Mouse (Mus musculus) heart, postnatal 36 days (tissue): ENCODE results near the gene Pawr. TPM values are rescaled to one million over a fixed set of nuclear protein-coding genes. Genes with fewer than 3 reads are reported as not detected.
A peak's percentile ranks its signal among the peaks of the same experiment; 100 is the strongest.

Experiments used
- DNase-seq, 2 experiments: peaks; one replicate each; pipeline ENCODE4 v3.0.0; 2021 to 2022
- intact Hi-C: fragments of 180-260 bp; cut with DNase I; formaldehyde crosslinking; loops from one replicate; pipeline ENCODE4 v1.15.1; 2025
- total RNA-seq, 2 experiments: library from RNA; stranded (reverse); gene quantifications; 2 replicates each; pipeline ENCODE4 v1.2.3; 2021

The Pawr gene
- total RNA-seq = 1 to 10 TPM; 3.2 to 3.5 TPM

DNA sequence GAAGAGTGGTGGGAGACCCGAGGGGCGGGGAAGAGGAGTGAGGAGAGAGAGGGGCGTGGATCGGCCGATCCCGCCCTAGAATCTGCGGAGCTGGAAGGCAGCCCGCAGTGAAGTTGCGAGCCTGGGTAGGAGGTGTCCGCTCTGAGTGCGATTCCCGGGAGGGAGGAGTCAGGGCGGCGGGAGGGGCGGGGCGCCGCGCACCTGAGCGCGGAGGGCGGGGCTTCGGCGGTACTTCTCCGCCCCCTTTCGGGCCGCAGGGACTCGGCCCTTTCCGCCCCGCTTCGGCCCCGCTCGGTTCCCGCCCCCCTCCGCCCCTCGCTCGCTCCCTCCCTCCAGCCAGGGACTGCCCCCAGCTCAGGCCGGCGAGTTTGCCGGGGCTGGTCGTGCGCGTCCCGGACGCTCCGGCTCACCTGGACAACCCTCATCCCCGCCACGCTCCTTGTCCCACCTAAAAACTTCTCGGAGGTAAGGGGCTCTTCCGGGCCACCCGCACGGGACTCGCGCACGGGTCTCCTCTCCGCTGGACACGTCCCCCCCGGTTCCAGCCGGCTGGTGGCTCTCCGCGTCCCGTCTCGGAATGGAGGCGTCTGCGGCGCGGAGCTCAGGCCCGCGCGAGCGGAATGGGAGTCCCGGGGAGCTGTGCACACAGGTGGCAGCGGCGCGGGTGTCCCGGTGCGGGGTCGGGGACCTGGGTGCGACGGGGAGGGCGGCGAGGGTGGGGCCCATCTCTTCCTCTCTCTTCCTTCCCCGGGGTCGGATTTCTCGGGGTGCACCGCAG, at the start of gene Pawr:
Gene Pawr, plus strand, starts transcription at position 338 of the 778 bp plus-strand sequence.
- intact Hi-C loops = loop anchor here (2.0 kb wide), 2 partner anchors 31 to 115 kb away; no protein-coding TSS in a partner anchor
- DNase-seq = peak; percentile 62 to 66

DNA sequence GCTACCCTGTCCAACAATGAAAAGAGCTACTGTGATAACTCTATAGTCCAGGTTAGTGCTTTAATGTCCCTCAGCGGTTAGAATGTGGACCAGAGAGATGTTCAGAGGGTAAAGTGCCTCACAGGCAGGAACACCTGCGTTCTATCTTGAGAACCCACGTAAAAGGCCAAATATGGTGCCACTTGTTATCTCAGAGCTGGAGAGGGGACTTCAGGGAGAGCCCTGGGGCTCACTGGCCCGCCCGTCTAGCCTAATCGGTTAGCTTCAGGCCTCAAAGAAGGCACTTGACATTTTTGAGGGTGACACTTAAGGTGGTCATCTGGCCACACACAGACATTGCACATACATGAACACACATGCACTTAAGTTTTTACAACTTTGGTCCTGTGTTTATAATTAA, 49.6 kb upstream of the Pawr start:
- DNase-seq = no peak
- intact Hi-C loops = no loop called here

DNA sequence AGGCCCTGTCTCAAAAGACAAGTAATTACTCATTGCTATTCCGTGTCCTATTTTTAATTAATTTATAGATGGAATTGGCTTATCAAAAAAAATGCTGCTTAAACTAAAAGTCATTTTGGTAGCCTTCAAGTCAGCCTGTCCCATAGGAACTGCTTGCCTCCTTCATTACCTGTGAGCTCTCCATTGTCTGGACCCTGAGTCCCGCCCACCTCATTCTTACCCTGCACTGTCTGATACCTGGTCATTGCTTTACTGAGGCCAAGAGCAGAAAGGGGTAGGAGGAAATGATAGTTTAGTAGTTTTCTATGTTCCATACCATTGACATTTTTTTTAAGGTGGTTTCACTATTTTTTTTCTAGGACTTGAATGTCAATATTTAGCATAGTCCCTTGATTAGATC, 48.5 kb upstream of the Pawr start:
- intact Hi-C loops = no loop called here
- no peak for DNase-seq

DNA sequence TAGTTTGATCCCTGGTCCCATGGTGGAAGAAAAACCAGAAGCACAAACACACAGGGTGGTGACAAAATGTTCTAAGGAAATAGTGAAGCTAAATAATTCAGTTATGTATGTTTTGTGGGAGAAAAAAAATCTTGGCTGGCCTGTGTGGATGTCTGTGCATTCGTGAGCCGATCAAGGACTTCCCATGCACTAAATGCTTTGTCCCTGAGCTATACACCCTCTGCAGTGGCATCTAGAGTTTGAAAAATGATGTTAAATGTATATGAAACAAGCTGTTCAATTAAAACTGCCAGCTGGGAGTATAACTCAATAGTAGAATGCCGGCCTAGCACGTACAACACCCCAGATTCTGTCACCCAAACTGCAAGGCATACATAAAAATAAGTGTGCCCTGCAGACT, 48.1 kb upstream of the Pawr start:
- no peak for DNase-seq
- intact Hi-C loops = no loop called here

DNA sequence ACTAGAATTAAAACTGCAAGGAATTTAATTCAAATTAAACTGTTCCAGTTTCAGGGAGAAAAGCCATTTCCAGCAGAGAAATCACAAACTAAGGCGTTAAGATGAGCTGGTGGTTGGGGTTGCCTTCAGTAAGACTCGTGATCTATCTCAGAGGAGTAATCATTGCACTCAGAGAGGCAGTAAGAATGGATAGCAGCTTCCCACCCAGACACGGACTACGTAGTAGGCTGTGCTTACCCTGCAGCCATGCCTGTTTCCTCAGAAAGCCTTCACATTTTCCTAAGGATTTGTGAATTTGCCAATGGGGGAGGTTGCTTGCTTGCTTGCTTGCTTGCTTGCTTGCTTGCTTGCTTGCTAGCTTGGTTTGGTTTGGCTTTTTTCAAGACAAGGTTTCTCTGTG, 47.5 kb upstream of the Pawr start:
- intact Hi-C loops = no loop called here
- DNase-seq = no peak

DNA sequence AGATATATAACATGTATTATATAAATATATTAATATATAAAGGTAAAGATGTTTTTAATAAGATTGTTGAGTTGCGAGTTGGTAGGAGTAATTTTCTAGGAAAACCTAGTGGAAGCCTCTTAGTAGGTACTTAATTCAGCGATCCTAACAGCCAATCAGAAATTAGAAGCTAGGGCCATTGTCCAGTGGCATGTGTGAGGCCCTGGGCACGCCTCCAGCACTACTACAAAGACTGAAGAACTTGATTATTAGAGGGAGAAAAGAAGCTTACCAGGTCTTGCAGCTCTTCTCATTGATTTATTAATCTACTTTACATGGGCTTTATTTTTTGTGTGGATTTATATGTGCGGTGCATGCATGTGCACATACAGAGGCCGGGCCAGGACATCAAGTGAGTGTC, 46.9 kb upstream of the Pawr start:
- DNase-seq = no peak
- intact Hi-C loops = no loop called here

DNA sequence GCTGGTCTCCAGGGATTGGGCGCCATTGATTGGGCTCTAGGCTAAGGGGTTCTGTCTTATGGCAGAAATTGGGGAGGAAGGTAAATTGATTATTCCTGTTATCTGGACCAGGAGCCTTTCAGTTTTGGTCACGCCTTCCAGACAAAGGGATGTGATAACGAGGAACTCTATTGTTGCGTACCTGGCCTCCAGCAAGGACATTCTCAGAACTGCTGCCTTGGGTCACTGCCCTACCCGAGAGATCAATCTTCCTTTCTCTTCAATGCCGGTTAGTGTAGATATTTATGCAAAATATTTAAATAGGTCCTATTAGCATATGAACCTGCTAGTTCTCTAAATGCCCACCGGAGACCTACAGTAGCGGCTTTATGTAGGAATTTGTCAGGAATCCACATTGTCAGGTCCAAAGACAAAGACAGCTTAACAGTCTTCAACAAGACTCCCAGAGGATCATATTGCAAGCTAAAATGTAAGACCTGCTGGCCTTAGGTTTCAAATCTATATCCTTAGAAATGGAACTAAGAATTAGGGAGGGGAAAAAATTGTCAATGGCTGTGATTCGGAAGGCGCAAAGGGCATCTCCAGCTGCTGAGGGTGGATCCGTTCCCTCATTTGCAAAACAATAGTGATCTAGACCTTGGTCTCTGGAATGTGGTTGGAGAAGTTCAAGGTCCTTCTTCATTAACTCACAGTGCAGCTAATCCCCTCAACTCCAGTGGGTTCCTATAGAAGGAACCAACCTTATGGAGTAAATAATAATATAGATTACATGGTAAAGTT, 45.1 kb upstream of the Pawr start:
- no peak for DNase-seq
- intact Hi-C loops = no loop called here

DNA sequence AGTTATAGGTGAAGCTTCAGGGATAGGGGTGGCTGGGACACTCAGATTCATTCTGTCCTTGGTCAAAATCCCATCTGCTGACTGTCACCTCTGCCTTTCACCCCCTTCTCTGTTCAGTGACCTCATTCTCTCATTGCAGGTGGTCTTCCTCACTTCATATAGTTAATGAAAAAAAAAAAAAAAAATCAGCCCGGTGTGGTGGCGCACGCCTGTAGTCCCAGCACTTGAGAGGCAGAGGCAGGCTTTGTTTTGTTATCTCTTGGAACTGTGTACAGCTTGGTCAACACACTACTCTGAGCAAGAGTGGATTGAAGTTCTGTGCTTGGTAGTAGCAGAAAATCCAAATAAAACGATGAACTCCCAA, 44.5 kb upstream of the Pawr start:
- intact Hi-C loops = no loop called here

DNA sequence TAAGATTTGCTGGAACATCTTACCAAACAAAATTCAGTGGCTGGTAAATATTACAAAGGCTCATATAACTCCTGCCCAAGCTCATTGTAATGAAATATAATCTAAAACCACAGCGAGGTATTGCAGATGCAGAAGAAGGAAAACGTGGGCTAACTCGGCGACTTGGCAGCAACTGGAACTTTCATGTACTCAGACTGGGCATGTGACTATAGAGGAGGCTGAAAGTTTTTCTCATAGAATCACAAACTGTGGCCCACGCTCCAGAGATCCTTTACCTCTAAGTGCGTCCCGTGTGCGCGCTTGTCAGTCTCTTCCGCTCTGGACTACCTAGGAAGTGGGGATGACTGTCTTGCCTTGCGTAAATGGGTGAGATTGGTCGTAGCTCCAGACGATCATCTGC, 41.9 kb upstream of the Pawr start:
- intact Hi-C loops = no loop called here
- no peak for DNase-seq

More for the DNA sequence above, 44.5 kb upstream of the Pawr start:
- no peak for DNase-seq

DNA sequence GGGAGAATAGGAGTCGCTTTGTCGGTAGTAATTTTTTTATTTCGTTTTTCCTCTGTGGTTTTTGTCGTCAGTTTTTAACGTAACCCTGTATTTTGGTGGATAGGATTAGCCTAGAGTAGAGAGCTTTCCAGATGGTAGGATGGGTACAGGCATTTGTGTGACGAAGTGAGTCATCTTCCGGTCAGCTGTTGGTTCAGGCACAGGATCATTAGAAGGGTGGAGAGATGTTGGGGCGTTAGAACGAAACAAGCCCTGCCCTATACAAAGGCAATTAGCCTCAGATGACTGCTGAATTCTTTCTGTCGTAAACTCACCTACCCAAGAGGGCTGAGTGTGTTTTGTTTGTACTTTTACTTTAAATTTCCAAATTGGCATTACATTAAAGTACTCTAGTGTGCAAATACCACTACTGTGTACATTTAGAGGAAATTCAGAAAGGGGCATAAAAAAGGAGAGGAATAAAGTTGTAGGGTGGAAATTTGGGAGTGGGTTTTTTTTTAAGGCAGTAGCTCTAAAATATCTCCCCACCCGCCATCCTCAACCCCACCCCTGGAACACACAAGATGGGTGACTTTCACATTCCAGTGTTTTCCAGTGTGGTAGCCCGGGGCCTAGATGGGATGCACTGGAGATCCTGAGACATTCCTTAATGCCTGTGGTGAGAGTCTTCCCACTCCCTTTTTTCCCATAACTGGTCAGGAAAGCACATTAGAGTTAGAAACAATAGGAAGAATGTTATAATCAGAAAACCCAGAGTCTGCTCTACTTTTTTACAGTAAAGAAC, 40.0 kb upstream of the Pawr start:
- no peak for DNase-seq
- intact Hi-C loops = no loop called here

DNA sequence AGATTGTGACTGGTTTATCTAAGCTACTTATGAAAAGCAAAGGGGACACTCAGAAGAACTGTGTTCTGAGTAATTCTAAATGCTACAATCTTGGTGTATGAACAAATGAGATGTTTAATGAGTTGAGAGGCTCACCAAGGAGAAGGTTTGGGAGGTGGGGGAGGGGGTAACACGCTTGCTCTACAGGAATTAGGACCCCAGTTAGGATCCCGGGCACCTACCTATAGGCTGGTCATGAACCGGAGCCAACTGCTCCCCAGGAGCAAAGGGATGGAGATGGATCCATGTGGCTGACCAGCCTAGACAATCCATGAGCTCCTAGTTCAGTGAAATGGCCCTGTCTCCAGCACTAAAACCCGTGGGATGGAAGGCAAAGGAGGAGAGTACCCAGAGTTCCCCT, 39.3 kb upstream of the Pawr start:
- intact Hi-C loops = no loop called here
- DNase-seq = no peak

DNA sequence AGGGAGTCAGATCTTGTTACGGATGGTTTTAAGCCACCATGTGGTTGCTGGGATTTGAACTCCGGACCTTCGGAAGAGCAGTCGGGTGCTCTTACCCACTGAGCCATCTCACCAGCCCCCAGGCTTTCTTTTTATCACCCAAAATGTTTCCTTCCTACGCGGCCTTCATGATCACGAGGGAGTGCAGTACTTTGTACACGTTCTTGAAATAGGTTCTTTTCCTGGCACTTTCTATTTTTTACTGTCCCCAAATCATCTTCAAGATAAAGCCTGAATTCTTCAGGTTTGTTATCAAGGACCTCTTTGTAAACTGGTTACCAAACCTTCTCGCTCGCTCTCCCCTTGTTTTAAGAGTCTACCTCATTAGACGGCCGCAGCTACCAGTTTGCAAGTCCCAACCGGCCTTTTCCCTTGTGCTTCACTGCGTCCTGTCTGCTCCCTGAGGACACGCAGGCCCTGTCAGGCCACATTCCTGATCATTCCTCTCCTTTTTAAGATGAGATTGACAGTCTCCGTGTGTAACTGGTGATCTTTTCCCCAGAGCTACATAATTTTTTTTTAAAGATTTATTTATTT, 38.2 kb upstream of the Pawr start:
- DNase-seq = no peak
- intact Hi-C loops = no loop called here

DNA sequence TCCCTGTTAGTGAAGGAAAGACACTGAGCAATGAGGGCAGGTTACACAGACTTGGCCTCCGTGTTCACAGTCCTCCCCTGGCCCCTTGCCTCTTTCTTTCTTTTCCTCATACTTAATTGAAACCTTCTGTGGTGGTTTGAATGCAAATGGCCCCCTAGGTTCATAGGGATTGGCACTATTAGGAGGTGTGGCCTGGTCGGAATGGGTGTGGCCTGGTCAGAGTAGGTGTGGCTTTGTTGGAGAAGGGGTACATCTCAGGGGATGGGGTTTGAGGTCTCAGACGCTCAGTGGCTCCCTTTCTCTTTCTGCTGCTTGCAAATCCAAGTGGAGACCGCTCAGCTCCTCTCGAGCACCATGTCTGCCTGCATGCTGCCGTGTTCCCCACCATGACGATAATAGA, 37.2 kb upstream of the Pawr start:
- DNase-seq = no peak
- intact Hi-C loops = no loop called here

DNA sequence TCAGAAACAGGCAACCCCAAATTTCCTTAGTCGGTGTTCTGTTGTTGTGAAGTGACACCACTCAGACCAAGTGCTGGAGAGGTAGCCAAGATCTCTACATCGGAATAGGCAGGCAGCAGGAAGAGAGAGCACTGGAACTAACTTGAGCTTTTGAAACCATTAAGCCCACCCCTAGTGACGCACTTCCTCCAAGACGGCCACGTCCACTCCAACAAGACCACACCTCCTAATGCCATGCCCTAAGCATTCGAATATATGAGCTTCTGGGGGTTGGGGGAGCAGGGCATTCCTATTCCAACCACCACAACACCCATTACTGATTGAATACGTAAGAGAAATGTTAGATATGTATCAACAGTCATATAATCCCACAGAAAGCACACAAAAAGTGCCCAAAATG, 35.5 kb upstream of the Pawr start:
- DNase-seq = no peak
- intact Hi-C loops = no loop called here

DNA sequence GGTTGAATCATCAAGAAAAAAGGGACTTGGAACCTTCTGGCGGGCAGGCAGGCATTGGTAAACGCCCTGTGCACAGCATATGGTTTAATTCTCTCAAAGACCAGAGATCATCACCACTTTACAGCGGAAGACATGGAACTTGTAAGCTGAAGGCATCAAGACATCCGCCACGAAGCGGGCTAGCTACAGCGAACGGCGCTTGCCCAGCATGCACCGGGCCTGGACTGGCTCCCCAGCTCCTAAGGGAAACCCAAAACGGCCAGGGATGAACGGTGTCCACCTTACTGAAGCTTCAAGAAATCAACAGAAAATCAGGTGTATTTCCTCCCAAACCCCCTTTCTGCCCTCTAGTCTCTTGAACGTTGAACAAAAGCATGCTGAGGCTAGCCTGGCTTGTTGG, 33.7 kb upstream of the Pawr start:
- intact Hi-C loops = no loop called here
- no peak for DNase-seq

DNA sequence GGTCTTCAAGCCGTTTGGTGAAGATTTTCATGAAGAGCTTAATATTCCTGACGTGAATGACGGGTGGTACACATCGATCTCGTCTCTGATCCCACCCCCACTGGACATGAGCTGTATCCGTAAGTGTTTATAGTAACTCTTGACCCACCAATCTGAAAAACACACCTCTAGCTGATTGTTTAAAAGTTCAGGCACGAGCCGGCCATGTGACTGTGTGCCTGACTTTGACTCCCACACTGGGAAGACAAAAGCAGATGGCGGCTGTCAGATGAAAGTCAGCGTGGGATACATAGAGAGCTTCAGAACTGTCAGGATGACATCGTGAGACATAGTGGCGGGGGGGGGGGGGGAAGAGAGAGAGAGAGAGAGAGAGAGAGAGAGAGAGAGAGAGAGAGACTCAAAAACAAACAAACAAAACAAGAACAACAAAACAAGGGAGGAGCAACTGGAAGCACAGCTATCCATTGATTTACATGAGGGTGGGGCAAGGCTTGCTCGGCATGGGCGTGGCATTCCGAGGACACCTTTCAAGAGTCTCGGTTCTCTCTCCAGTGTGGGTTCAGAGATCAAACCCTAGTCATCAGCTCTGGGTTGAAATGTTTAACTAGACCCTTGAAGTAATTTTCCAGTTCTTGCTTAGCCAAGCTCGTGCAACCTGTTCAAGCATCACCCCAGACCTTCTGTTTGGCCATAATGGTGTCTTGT, 32.9 kb upstream of the Pawr start:
- intact Hi-C loops = loop anchor here (1.0 kb wide), 1 partner anchor 238 kb away; no protein-coding TSS in a partner anchor
- DNase-seq = no peak

DNA sequence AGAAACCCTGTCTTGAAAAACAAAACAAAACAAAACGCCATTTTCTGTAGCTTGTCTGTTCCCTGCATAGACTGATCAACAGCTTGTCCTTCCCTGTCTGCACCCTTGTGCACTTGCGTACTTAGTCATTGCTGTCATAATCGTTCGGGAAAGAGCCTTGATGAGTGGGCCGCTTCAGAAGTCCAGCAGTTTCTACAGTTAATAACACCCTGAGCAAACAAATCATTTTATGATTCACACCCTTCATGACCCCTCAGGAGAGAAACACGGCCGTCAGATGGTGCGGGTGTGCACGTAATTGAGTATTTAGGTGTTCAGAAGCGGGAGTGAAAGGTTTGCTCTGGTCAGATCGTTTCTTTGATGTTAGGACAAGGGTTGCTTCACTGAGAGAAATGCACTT, 32.1 kb upstream of the Pawr start:
- no peak for DNase-seq
- intact Hi-C loops = loop anchor here (1.0 to 5.0 kb wide), 5 partner anchors 33 to 443 kb away; partner anchors contain the start of gene Pawr

DNA sequence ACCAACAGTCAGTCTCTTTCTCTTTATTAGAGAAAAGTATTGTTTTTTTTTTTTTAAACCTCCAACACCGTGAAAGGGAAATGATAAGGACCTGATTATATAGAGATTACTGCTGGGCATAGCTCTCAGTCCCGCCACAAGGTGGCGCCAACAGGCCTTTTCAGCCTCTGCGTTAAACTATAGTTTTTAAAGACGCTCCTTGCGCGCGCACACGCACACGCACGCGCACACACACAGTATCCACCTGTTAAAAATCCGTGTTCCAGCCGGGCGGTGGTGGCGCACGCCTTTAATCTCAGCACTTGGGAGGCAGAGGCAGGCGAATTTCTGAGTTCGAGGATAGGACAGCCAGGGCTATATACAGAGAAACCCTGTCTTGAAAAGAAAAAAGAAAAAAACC, 31.1 kb upstream of the Pawr start:
- intact Hi-C loops = loop anchor here (1.0 to 5.0 kb wide), 4 partner anchors 32 to 444 kb away; partner anchors contain the start of gene Pawr
- peak; percentile 77 to 83 for DNase-seq

DNA sequence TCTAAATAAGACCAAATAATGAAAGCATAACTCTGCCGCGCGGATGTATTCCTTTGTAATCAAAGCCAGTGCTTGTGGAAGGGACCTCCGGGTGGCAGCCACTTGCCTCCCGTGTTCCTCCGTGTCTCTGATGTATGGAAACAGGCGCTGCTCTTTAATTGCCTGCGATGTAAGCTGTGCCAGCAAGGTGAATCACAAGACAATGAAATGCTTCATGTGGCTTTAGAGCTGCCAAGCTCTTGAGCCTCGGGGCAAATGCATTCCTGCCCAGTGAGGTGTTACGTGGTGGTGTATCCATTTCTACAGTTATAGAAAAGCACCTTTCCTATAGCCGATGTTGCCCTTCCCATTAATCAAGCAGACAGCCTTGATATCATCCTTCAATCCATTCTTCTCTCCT, 24.1 kb upstream of the Pawr start:
- no peak for DNase-seq
- intact Hi-C loops = no loop called here

DNA sequence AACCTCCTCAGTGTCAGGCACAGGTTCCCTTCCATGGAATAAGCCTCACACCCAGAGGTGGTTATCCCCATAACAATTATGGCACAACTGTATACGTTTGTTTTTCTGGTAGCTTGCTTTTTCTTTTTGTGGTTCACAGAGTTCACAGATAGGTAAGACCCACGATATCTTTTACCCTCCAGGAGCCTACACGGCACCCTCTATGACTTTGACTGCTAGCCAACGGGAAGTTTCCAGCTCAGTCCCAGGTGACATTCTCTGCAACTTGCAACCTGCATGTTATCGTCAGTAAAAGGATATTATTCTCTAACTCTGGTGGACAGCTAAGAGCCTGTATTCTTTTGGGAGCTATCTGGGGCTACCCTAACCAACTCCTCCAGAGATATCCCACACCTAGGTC, 21.7 kb upstream of the Pawr start:
- intact Hi-C loops = no loop called here

More for the DNA sequence above, 21.7 kb upstream of the Pawr start:
- DNase-seq = no peak
